Mouse (Mus musculus) spleen, adult 2 months (tissue): ENCODE results near the gene Astn2. TPM values are rescaled to one million over a fixed set of nuclear protein-coding genes. Genes with fewer than 3 reads are reported as not detected.

Experiments used
- DNase-seq, 2 experiments: peaks; one replicate each; pipeline versions ENCODE4 v3.0.0 to v3.0.0-alpha.2; 2012 to 2021; ENCODE audit warnings: low spot score in 2 of 2, low read depth in 1 of 2
- H3K27ac ChIP-seq: fragments of 200-500 bp; 2 replicates; pipeline ENCODE4 v1.5.1; 2012; ENCODE audit warnings: low read length, inconsistent platforms; ENCODE audit not compliant: insufficient read depth
- H3K27me3 ChIP-seq: fragments of 200-500 bp; 2 replicates; pipeline ENCODE4 v1.6.1; 2012; ENCODE audit warnings: mild to moderate bottlenecking, moderate library complexity, low read length, inconsistent platforms; ENCODE audit not compliant: control insufficient read depth, insufficient read depth
- H3K36me3 ChIP-seq: fragments of 200-500 bp; 2 replicates; pipeline ENCODE4 v1.6.1; 2012; ENCODE audit warnings: mild to moderate bottlenecking, low read length, inconsistent platforms; ENCODE audit not compliant: control insufficient read depth, insufficient read depth
- H3K4me1 ChIP-seq: fragments of 200-500 bp; 2 replicates; pipeline ENCODE4 v1.6.1; 2011; ENCODE audit warnings: inconsistent platforms; ENCODE audit not compliant: control insufficient read depth, insufficient read depth, insufficient read length
- H3K4me3 ChIP-seq: fragments of 200-500 bp; 2 replicates; pipeline ENCODE4 v1.5.1; 2011; ENCODE audit warnings: mild to moderate bottlenecking, inconsistent platforms; ENCODE audit not compliant: insufficient read depth, insufficient read length; ENCODE audit errors: extremely low read depth
- CTCF ChIP-seq: fragments of 200-500 bp; IDR thresholded peaks from 2 replicates; pipeline ENCODE4 v1.5.1; 2011; ENCODE audit warnings: mild to moderate bottlenecking, inconsistent platforms; ENCODE audit not compliant: insufficient read depth, insufficient read length, insufficient replicate concordance; ENCODE audit errors: extremely low read depth
- POLR2A ChIP-seq: fragments of 200-500 bp; IDR thresholded peaks from 2 replicates; pipeline ENCODE4 v1.6.1; 2011; ENCODE audit warnings: low read depth, low read length, inconsistent platforms
- WGBS: fragments of 180-500 bp; shearing (Covaris S2); methylation state at CpG from one replicate; pipeline ENCODE4 v1.1.7; 2018; 5-methylcytosine and 5-hydroxymethylcytosine counted together
- polyA plus RNA-seq: library from polyadenylated mRNA; depleted of rRNA; stranded (reverse); fragments of >200 nt; gene quantifications from 2 replicates; pipeline ENCODE4 v1.2.3, GENCODE M21; 2012

Astn2 gene
- polyA plus RNA-seq, 1 experiment: 3.9 TPM

GRCm38 (mm10) chr4:65764275-65764674 lies 640.1 kb downstream of the Astn2 start:
- Histone ChIP-seq H3K4me1 (no peaks in the 10 kb centered on the region), H3K4me3 (no peak overlapping the region), H3K27me3 (no peaks in the 10 kb centered on the region), H3K27ac (no peak overlapping the region), H3K36me3 (no peaks in the 10 kb centered on the region)
- TF ChIP-seq CTCF: no peak
- no peak for TF ChIP-seq POLR2A
- DNase-seq: no peak
- WGBS: 79% methylated on average over 4 of the region's 4 CpGs

GRCm38 (mm10) chr4:65763823-65764222 lies 640.6 kb downstream of the Astn2 start:
- WGBS: 87% methylated on average over 2 of the region's 2 CpGs
- DNase-seq: no peak
- H3K4me1 ChIP-seq: no peaks in the 10 kb centered on the region
- H3K27ac ChIP-seq: no peak overlapping the region
- no peak overlapping the region for H3K4me3 ChIP-seq
- TF ChIP-seq CTCF: no peak
- TF ChIP-seq POLR2A: no peak
- no peaks in the 10 kb centered on the region for H3K36me3 ChIP-seq
- no peaks in the 10 kb centered on the region for H3K27me3 ChIP-seq

- H3K36me3 ChIP-seq: no peaks in the 10 kb centered on the region
- no peaks in the 10 kb centered on the region for H3K4me1 ChIP-seq
- DNase-seq: no peak
- H3K27me3 ChIP-seq: no peaks in the 10 kb centered on the region
- TF ChIP-seq CTCF: no peak
- no peak for TF ChIP-seq POLR2A
- 85% methylated on average over 3 of the region's 3 CpGs for WGBS
- no peak overlapping the region for H3K27ac ChIP-seq
- H3K4me3 ChIP-seq: no peak overlapping the region
Observed at GRCm38 (mm10) chr4:65762116-65762515, 642.3 kb downstream of the Astn2 start.

- Histone ChIP-seq H3K4me1 (no peaks in the 10 kb centered on the region), H3K4me3 (no peak overlapping the region), H3K27me3 (no peaks in the 10 kb centered on the region), H3K36me3 (no peaks in the 10 kb centered on the region), H3K27ac (no peak overlapping the region)
- 80% methylated on average over 3 of the region's 3 CpGs for WGBS
- no peak for DNase-seq
- TF ChIP-seq CTCF: no peak
- no peak for TF ChIP-seq POLR2A
Observed at GRCm38 (mm10) chr4:65761658-65762057, 642.8 kb downstream of the Astn2 start.

- Histone ChIP-seq H3K4me1 (no peaks in the 10 kb centered on the region), H3K27ac (no peak overlapping the region), H3K4me3 (no peak overlapping the region), H3K36me3 (no peaks in the 10 kb centered on the region), H3K27me3 (no peaks in the 10 kb centered on the region)
- WGBS: 92% methylated on average over 1 of the region's 1 CpGs
- TF ChIP-seq CTCF (no peak), POLR2A (no peak)
- DNase-seq: no peak
Observed at GRCm38 (mm10) chr4:65758875-65759201, 645.6 kb downstream of the Astn2 start.

GRCm38 (mm10) chr4:65758174-65758874 lies 646.1 kb downstream of the Astn2 start:
- 72% methylated on average over 5 of the region's 5 CpGs for WGBS

GRCm38 (mm10) chr4:65752941-65753340 lies 651.5 kb downstream of the Astn2 start:
- no peak overlapping the region for H3K27ac ChIP-seq
- no peak for DNase-seq
- no peaks in the 10 kb centered on the region for H3K4me1 ChIP-seq
- no peak for TF ChIP-seq CTCF
- H3K4me3 ChIP-seq: no peak overlapping the region
- no peaks in the 10 kb centered on the region for H3K27me3 ChIP-seq
- WGBS: 66% methylated on average over 3 of the region's 3 CpGs
- no peaks in the 10 kb centered on the region for H3K36me3 ChIP-seq

More at GRCm38 (mm10) chr4:65758174-65758874, 646.1 kb downstream of the Astn2 start:
- no peak for DNase-seq
- TF ChIP-seq POLR2A (no peak), CTCF (no peak)
- no peak overlapping the region for H3K4me3 ChIP-seq
- H3K36me3 ChIP-seq: no peaks in the 10 kb centered on the region
- H3K27me3 ChIP-seq: no peaks in the 10 kb centered on the region
- H3K4me1 ChIP-seq: no peaks in the 10 kb centered on the region
- H3K27ac ChIP-seq: no peak overlapping the region
